Mouse (Mus musculus): ENCODE data around the gene Pdlim1. TPM values are rescaled to one million over a fixed set of nuclear protein-coding genes. Genes with fewer than 3 reads are reported as not detected.
"Not testable (repeated sequence)": the region's sequence is repeated elsewhere in the genome, so short reads cannot be mapped to it uniquely, and the experiment has no call there.

Gene Pdlim1
- polyA plus RNA-seq, 1 experiment from 2014 or later = 5.0 TPM

- Histone ChIP-seq H3K36me3 (ENCODE audit: control insufficient read depth, insufficient read depth, low read length) (no peaks in the 10 kb centered on the region), H3K9me3 (replicated peaks; ENCODE audit: control insufficient read depth, low read length, poor library complexity, severe bottlenecking) (no peaks in the 10 kb centered on the region), H3K4me1 (ENCODE audit: control insufficient read depth, insufficient read depth, low read length) (no peaks in the 10 kb centered on the region), H3K4me2 (ENCODE audit: low read length) (no peak overlapping the region), H3K27ac (ENCODE audit: low read length) (no peak overlapping the region), H3K9ac (ENCODE audit: low read depth, low read length) (no peak overlapping the region), H3K27me3 (ENCODE audit: control insufficient read depth, insufficient read depth, low read depth, low read length) (no peaks in the 10 kb centered on the region), H3K4me3 (ENCODE audit: low read depth, low read length) (no peak overlapping the region)
- 84% methylated on average over 5 of the region's 5 CpGs for WGBS
- ATAC-seq = no peak
Measured at GRCm38 (mm10) chr19:40220878-40221277, 50.8 kb downstream of the Pdlim1 start.

GRCm38 (mm10) chr19:40202947-40203346 is 68.7 kb downstream of the Pdlim1 start:
- H3K9me3 ChIP-seq (replicated peaks; ENCODE audit: control insufficient read depth, low read length, poor library complexity, severe bottlenecking); H3K9ac ChIP-seq (ENCODE audit: low read depth, low read length); H3K4me3 ChIP-seq (ENCODE audit: low read depth, low read length); H3K4me1 ChIP-seq (ENCODE audit: control insufficient read depth, insufficient read depth, low read length); H3K4me2 ChIP-seq (ENCODE audit: low read length); H3K36me3 ChIP-seq (ENCODE audit: control insufficient read depth, insufficient read depth, low read length); H3K27me3 ChIP-seq (ENCODE audit: control insufficient read depth, insufficient read depth, low read depth, low read length); H3K27ac ChIP-seq (ENCODE audit: low read length): not testable (repeated sequence)
- 23% methylated on average over 4 of the region's 4 CpGs for WGBS
- ATAC-seq = peak; percentile 56; the same call in 1 of the 2 replicates

- Histone ChIP-seq H3K27ac (ENCODE audit: low read length) (no peak overlapping the region), H3K9me3 (replicated peaks; ENCODE audit: control insufficient read depth, low read length, poor library complexity, severe bottlenecking) (no peaks in the 10 kb centered on the region), H3K36me3 (ENCODE audit: control insufficient read depth, insufficient read depth, low read length) (no peaks in the 10 kb centered on the region), H3K4me1 (ENCODE audit: control insufficient read depth, insufficient read depth, low read length) (no peaks in the 10 kb centered on the region), H3K4me2 (ENCODE audit: low read length) (no peak overlapping the region), H3K9ac (ENCODE audit: low read depth, low read length) (no peak overlapping the region), H3K4me3 (ENCODE audit: low read depth, low read length) (no peak overlapping the region), H3K27me3 (ENCODE audit: control insufficient read depth, insufficient read depth, low read depth, low read length) (no peaks in the 10 kb centered on the region)
- no peak for ATAC-seq
- 94% methylated on average over 10 of the region's 10 CpGs for WGBS
Measured at GRCm38 (mm10) chr19:40190596-40190995, 81.0 kb downstream of the Pdlim1 start.

DNA sequence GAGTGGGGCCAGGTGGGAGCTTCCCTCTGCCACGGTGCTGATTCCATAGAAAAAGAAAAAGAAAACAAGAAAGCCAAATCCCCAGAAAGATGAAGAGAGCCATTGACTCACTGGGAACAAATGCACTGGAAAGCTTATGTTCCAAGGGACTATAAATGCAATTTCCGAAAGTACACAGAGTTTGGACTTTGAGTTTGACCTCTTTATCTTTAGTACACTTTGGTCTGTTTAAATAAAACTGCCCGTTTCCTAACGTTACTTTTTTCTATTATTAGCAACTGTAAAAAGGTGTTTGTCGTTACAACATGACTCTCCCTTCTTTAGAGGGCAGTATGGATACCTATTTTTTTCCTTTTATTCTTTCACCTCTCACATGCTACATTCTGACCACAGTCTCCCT is 84.5 kb downstream of the Pdlim1 start, which contains the start of gene Cyp2c70:
TSS of gene Cyp2c70 (minus strand) at position 174 of the 400 bp plus-strand sequence.
- Histone ChIP-seq H3K4me3 (ENCODE audit: low read depth, low read length) (no peak within 1 kb of the TSS), H3K4me2 (ENCODE audit: low read length) (no peak within 1 kb of the TSS), H3K36me3 (ENCODE audit: control insufficient read depth, insufficient read depth, low read length) (no peaks in the 10 kb centered on the region), H3K9ac (ENCODE audit: low read depth, low read length) (no peak within 1 kb of the TSS), H3K9me3 (replicated peaks; ENCODE audit: control insufficient read depth, low read length, poor library complexity, severe bottlenecking) (no peaks in the 10 kb centered on the region), H3K4me1 (ENCODE audit: control insufficient read depth, insufficient read depth, low read length) (no peaks in the 10 kb centered on the region), H3K27me3 (ENCODE audit: control insufficient read depth, insufficient read depth, low read depth, low read length) (no peaks in the 10 kb centered on the region), H3K27ac (ENCODE audit: low read length) (no peak within 1 kb of the TSS)
- ATAC-seq = no peak
- 82% methylated on average over 5 of the region's 5 CpGs for WGBS

DNA sequence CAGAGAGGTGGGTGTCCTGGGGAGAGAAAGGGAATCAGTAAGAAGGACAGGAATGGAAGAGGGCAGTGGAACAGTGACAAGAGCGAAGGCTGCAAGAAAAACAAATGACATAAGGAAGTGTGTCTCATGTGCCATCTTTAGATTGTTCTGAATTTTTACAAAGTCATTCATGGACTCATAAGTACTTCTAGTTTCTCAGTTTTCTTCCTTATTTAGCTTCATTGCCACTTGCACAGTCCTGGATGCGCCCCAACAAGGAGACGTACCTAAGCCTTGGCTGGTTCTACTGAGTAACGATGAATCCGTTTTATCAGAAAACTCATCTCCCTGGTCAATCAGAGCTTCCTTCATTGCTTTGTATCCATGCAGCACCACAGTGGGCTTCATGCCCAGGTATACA is 88.0 kb downstream of the Pdlim1 start:
- H3K4me1 ChIP-seq (ENCODE audit: control insufficient read depth, insufficient read depth, low read length) = no peaks in the 10 kb centered on the region
- no peaks in the 10 kb centered on the region for H3K9me3 ChIP-seq (replicated peaks; ENCODE audit: control insufficient read depth, low read length, poor library complexity, severe bottlenecking)
- no peak overlapping the region for H3K4me3 ChIP-seq (ENCODE audit: low read depth, low read length)
- H3K36me3 ChIP-seq (ENCODE audit: control insufficient read depth, insufficient read depth, low read length) = no peaks in the 10 kb centered on the region
- no peak overlapping the region for H3K4me2 ChIP-seq (ENCODE audit: low read length)
- H3K27ac ChIP-seq (ENCODE audit: low read length) = no peak overlapping the region
- no peaks in the 10 kb centered on the region for H3K27me3 ChIP-seq (ENCODE audit: control insufficient read depth, insufficient read depth, low read depth, low read length)
- H3K9ac ChIP-seq (ENCODE audit: low read depth, low read length) = no peak overlapping the region
- no peak for ATAC-seq
- 94% methylated on average over 5 of the region's 5 CpGs for WGBS

- no peak overlapping the region for H3K9ac ChIP-seq (ENCODE audit: low read depth, low read length)
- no peaks in the 10 kb centered on the region for H3K9me3 ChIP-seq (replicated peaks; ENCODE audit: control insufficient read depth, low read length, poor library complexity, severe bottlenecking)
- H3K4me1 ChIP-seq (ENCODE audit: control insufficient read depth, insufficient read depth, low read length) = no peaks in the 10 kb centered on the region
- no peak for ATAC-seq
- no peak overlapping the region for H3K4me3 ChIP-seq (ENCODE audit: low read depth, low read length)
- no peak overlapping the region for H3K4me2 ChIP-seq (ENCODE audit: low read length)
- 89% methylated on average over 4 of the region's 4 CpGs for WGBS
- H3K36me3 ChIP-seq (ENCODE audit: control insufficient read depth, insufficient read depth, low read length) = no peaks in the 10 kb centered on the region
- no peak overlapping the region for H3K27ac ChIP-seq (ENCODE audit: low read length)
- H3K27me3 ChIP-seq (ENCODE audit: control insufficient read depth, insufficient read depth, low read depth, low read length) = no peaks in the 10 kb centered on the region
Measured at GRCm38 (mm10) chr19:40178311-40178710, 93.3 kb downstream of the Pdlim1 start.

Other genes with a start within 250 kb of the Pdlim1 start
- not detected in 2 replicates for gene Cyp2c54, start 198.0 kb downstream of the Pdlim1 start, polyA plus RNA-seq (2015; fragmentation: Nextera tagmentation; extraction: Ambion mirVana)
- gene Cyp2c50, start 182.2 kb downstream of the Pdlim1 start, polyA plus RNA-seq (2015; fragmentation: Nextera tagmentation; extraction: Ambion mirVana) = not detected in 2 replicates
- not detected in 2 replicates for gene Cyp2c70, start 84.5 kb downstream of the Pdlim1 start, polyA plus RNA-seq (2015; fragmentation: Nextera tagmentation; extraction: Ambion mirVana)
- gene Sorbs1, start 241.9 kb upstream of the Pdlim1 start, polyA plus RNA-seq (2015; fragmentation: Nextera tagmentation; extraction: Ambion mirVana) = 83.3 and 84.6 TPM in 2 replicates

Data from midbrain, embryonic 16.5 days (tissue).